Mouse (Mus musculus): ENCODE measurements around the gene Ankrd17. TPM values are rescaled to one million over a fixed set of nuclear protein-coding genes. Genes with fewer than 3 reads are reported as not detected.

Ankrd17 gene
- polyA plus RNA-seq, 1 experiment from 2014 or later = 22.7 TPM

GRCm38 (mm10) chr5:90194831-90195230 is 171.5 kb downstream of the Ankrd17 start:
- peak; percentile 46 for DNase-seq (ENCODE audit: low spot score)
- 36% methylated on average over 6 of the region's 6 CpGs for WGBS

DNA sequence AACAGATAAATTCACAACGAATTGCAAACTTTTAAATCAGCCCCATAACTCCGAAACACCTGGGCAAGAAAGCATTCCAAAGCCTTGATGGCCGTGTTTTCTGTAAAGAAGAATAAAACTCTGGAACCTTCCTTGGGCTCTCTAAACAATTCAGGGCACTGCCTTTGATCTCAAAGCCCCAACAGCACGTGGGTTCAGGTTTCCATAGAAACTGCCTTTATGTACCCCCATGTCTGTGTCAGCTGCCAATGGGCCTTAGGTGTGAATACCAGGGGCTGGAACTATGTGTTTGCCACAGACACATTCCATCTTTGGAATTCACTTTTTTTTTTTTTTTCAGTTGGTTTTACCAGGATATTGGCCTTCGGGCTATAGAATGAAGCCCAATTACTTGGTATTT is 183.6 kb downstream of the Ankrd17 start:
- H3K27me3 ChIP-seq (ENCODE audit: low read depth, poor library complexity, severe bottlenecking) = no peaks in the 10 kb centered on the region
- DNase-seq (ENCODE audit: low spot score) = no peak
- H3K4me1 ChIP-seq = no peaks in the 10 kb centered on the region
- no peak overlapping the region for H3K4me3 ChIP-seq
- H3K27ac ChIP-seq (replicated peaks) = no peak overlapping the region
- H3K36me3 ChIP-seq = no peaks in the 10 kb centered on the region
- WGBS = 72% methylated on average over 5 of the region's 5 CpGs
- H3K9me3 ChIP-seq (replicated peaks) = no peaks in the 10 kb centered on the region

More at GRCm38 (mm10) chr5:90194831-90195230, 171.5 kb downstream of the Ankrd17 start:
- Histone ChIP-seq H3K27ac (replicated peaks) (no peak overlapping the region), H3K36me3 (no peaks in the 10 kb centered on the region), H3K4me3 (no peak overlapping the region), H3K9me3 (replicated peaks) (no peaks in the 10 kb centered on the region), H3K27me3 (ENCODE audit: low read depth, poor library complexity, severe bottlenecking) (no peaks in the 10 kb centered on the region), H3K4me1 (no peaks in the 10 kb centered on the region)

DNA sequence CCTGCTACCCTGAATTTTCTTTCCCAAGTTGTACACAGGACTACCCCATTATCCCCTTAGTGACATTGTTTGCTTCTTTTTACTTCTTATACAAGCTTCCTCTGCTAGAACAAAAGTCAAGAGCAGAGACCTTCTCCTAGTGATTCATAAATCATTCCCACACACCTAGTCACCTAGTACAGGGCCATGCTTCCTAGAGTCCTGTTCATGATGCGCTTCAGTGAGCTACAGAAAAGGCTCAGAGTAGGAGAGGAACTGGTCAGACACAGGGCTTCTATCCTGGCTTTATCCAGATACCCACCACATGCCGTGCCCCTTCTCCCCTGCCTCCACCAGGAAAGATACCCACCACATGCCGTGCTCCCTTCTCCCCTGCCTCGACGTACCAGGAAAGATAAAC is 187.3 kb downstream of the Ankrd17 start:
- WGBS = 84% methylated on average over 5 of the region's 5 CpGs
- H3K4me3 ChIP-seq = no peak overlapping the region
- no peaks in the 10 kb centered on the region for H3K9me3 ChIP-seq (replicated peaks)
- no peaks in the 10 kb centered on the region for H3K36me3 ChIP-seq
- no peaks in the 10 kb centered on the region for H3K4me1 ChIP-seq
- DNase-seq (ENCODE audit: low spot score) = no peak
- no peaks in the 10 kb centered on the region for H3K27me3 ChIP-seq (ENCODE audit: low read depth, poor library complexity, severe bottlenecking)
- H3K27ac ChIP-seq (replicated peaks) = no peak overlapping the region

DNA sequence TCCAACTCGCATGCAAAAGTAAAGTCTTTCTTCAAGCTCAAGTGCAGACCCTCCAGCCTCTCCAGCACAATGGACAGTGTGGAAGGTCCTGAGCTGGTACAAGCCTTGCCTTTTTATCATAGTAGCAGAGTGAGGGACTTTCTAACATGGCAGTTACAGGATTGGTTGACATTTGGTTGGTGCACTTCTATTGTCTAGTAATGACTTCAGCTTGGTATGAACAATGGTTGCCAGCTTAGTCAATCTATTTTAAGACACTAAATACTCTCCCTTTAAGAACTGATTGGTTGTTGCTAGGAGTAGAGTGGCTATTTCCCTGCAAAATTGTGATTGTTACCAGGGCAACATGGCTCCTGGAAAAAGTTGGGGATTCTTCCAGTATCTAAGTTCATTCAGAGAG is 188.3 kb downstream of the Ankrd17 start:
- no peaks in the 10 kb centered on the region for H3K4me1 ChIP-seq
- no peaks in the 10 kb centered on the region for H3K36me3 ChIP-seq
- H3K27me3 ChIP-seq (ENCODE audit: low read depth, poor library complexity, severe bottlenecking) = no peaks in the 10 kb centered on the region
- WGBS = 95% methylated on average over 1 of the region's 1 CpGs
- no peak for DNase-seq (ENCODE audit: low spot score)
- no peaks in the 10 kb centered on the region for H3K9me3 ChIP-seq (replicated peaks)
- H3K4me3 ChIP-seq = no peak overlapping the region
- no peak overlapping the region for H3K27ac ChIP-seq (replicated peaks)

Other genes with a start within 250 kb of the Ankrd17 start
- 31.2 and 34.2 TPM in 2 replicates for gene Cox18, start 142.6 kb downstream of the Ankrd17 start, polyA plus RNA-seq (2016; fragmentation: Nextera tagmentation; extraction: Ambion mirVana)
- 8.2 and 9.2 TPM in 2 replicates for gene Gm9958, start 627 bp upstream of the Ankrd17 start, polyA plus RNA-seq (2016; fragmentation: Nextera tagmentation; extraction: Ambion mirVana)
- gene Alb, start 94.3 kb upstream of the Ankrd17 start, polyA plus RNA-seq (2016; fragmentation: Nextera tagmentation; extraction: Ambion mirVana) = not detected in 2 replicates
- 0.16 TPM in 1 of 2 replicates, not detected in the other for gene Afp, start 124.2 kb upstream of the Ankrd17 start, polyA plus RNA-seq (2016; fragmentation: Nextera tagmentation; extraction: Ambion mirVana)
- not detected in 2 replicates for gene Afm, start 152.4 kb upstream of the Ankrd17 start, polyA plus RNA-seq (2016; fragmentation: Nextera tagmentation; extraction: Ambion mirVana)
- gene 5830473C10Rik, start 194.5 kb upstream of the Ankrd17 start, polyA plus RNA-seq (2016; fragmentation: Nextera tagmentation; extraction: Ambion mirVana) = not detected in 2 replicates